Mouse (Mus musculus): ENCODE data around the gene Crtc3.

DNA sequence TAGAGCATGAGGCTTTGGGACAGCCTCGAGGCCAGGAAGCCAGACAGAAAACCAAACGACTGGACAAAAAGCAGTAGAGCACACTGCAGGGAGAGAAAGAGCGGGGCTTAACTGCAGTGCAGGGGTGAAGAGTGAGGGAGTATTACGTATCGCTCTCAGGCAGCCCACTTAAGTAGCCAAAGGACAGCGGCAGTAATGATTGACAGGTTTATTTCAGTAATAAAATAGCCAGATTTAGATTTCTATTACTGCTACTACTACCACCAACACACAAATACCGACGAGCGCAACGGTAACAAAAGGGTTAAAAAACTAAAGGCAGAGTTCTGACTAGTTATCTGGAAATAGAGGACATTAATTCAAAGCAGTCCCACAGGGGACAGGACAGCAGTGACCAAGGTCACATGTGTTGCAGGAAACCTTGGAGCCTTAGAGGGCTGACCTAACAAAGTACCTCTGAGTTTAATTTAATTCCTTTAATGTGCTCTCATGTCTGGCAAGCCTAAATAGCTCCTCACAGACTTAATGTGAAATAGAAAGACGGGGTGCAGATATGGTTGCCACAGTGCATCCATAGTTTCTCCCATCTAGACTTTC, 76.4 kb downstream of the Crtc3 start:
- TF ChIP-seq CHD2 (IDR thresholded peaks at IDR 0.05; ENCODE audit: low read depth, low read length) (no peak), ZC3H11A (IDR thresholded peaks at IDR 0.05; ENCODE audit: borderline replicate concordance, low read depth, low read length) (no peak), MAFK (IDR thresholded peaks at IDR 0.05; ENCODE audit: insufficient read depth, low read depth, low read length) (no peak), HCFC1 (IDR thresholded peaks at IDR 0.05; ENCODE audit: borderline replicate concordance, insufficient read depth, low read length) (no peak)

Data from ES-E14 (cell line).